8 mouse cellular contexts compared by ENCODE assay signal in genomic region chr3:58413671-58414070, GRCm38 (mm10). TPM values are rescaled to one million over a fixed set of nuclear protein-coding genes. Genes with fewer than 3 reads are reported as not detected.
A peak's percentile ranks its signal among the peaks of the same experiment; 100 is the strongest.
DNase-seq lines count a peak whose midpoint lies in the region; ATAC-seq and TF ChIP-seq lines count a peak whose summit lies in the region.
"Had no signal": no experiment of that assay in that cellular context is flagged by ENCODE, and none has a peak within 500 bp of the region (broad histone marks: within the 10 kb centered on the region; RNA-seq: fewer than 3 reads in every experiment).

No protein-coding gene starts in this region.

- no peak overlapping the region for H3K9ac ChIP-seq in embryonic facial prominence, embryonic 15.5 days
- H3K9ac ChIP-seq in limb, embryonic 11.5 days (ENCODE audit: low read length) = peak overlapping the region; percentile 92
- H3K9ac ChIP-seq in stomach, embryonic 15.5 days = no peak overlapping the region

- H3K27me3 ChIP-seq in spleen, adult 2 months (ENCODE audit: control insufficient read depth, insufficient read depth, low read length) = no peaks in the 10 kb centered on the region
- H3K27me3 ChIP-seq in embryonic facial prominence, embryonic 15.5 days = no peaks in the 10 kb centered on the region
- no peaks in the 10 kb centered on the region for H3K27me3 ChIP-seq in limb, embryonic 11.5 days (ENCODE audit: control insufficient read depth, insufficient read depth, low read length)
- H3K27me3 ChIP-seq in stomach, embryonic 15.5 days (replicated peaks) = no peaks in the 10 kb centered on the region

- no peak for DNase-seq in spleen, adult 2 months (ENCODE audit: low read depth in 1 of 2, low spot score in 2 of 2)
- no peak for DNase-seq in spleen, postnatal 36 days (ENCODE audit: low spot score in 2 of 2)
- no peak for DNase-seq in limb, embryonic 11.5 days (ENCODE audit: low spot score)
- DNase-seq in right cerebral cortex, adult 18-20 months = no peak
- no peak for DNase-seq in ovary, postnatal 14 days (ENCODE audit: low spot score)
- DNase-seq: kidney, adult 8-10 months had no signal

- H3K36me3 ChIP-seq in spleen, adult 2 months (ENCODE audit: control insufficient read depth, insufficient read depth, low read length) = no peaks in the 10 kb centered on the region
- no peaks in the 10 kb centered on the region for H3K36me3 ChIP-seq in embryonic facial prominence, embryonic 15.5 days
- no peaks in the 10 kb centered on the region; the same call in 1 of the 2 replicates for H3K36me3 ChIP-seq in limb, embryonic 11.5 days (ENCODE audit: control insufficient read depth, insufficient read depth, low read length)
- no peaks in the 10 kb centered on the region for H3K36me3 ChIP-seq in stomach, embryonic 15.5 days

- ATAC-seq in embryonic facial prominence, embryonic 15.5 days (ENCODE audit: insufficient number of reproducible peaks, low FRiP score, low TSS enrichment, low read depth) = no peak
- no peak for ATAC-seq in limb, embryonic 11.5 days (ENCODE audit: insufficient number of reproducible peaks, low FRiP score, low TSS enrichment, low read depth)
- ATAC-seq in stomach, embryonic 15.5 days (ENCODE audit: insufficient read depth, low FRiP score, low read depth) = no peak

- peak overlapping the region; percentile 91 for H3K4me2 ChIP-seq in embryonic facial prominence, embryonic 15.5 days (replicated peaks)
- peak overlapping the region; percentile 98 for H3K4me2 ChIP-seq in limb, embryonic 11.5 days (ENCODE audit: low read depth, severe bottlenecking)
- peak overlapping the region; percentile 50 for H3K4me2 ChIP-seq in stomach, embryonic 15.5 days

- H3K9me3 ChIP-seq in embryonic facial prominence, embryonic 15.5 days (replicated peaks) = no peaks in the 10 kb centered on the region
- no peaks in the 10 kb centered on the region for H3K9me3 ChIP-seq in limb, embryonic 11.5 days (ENCODE audit: control insufficient read depth, low read length)
- no peaks in the 10 kb centered on the region for H3K9me3 ChIP-seq in stomach, embryonic 15.5 days

- H3K4me3 ChIP-seq in spleen, adult 2 months (ENCODE audit: extremely low read depth, insufficient read depth, insufficient read length) = peak overlapping the region; percentile 71; the same call in 1 of the 2 replicates
- H3K4me3 ChIP-seq in embryonic facial prominence, embryonic 15.5 days (replicated peaks) = peak overlapping the region; percentile 96
- peak overlapping the region; percentile 93 for H3K4me3 ChIP-seq in limb, embryonic 11.5 days (ENCODE audit: low read depth, low read length)
- peak overlapping the region; percentile 86 for H3K4me3 ChIP-seq in stomach, embryonic 15.5 days (replicated peaks)

- no peak for TF ChIP-seq CTCF in spleen, adult 2 months (IDR thresholded peaks at IDR 0.05; ENCODE audit: extremely low read depth, insufficient read depth, insufficient read length, insufficient replicate concordance)

- H3K27ac ChIP-seq in spleen, adult 2 months (ENCODE audit: insufficient read depth, low read length) = no peak overlapping the region
- peak overlapping the region; percentile 100 for H3K27ac ChIP-seq in embryonic facial prominence, embryonic 15.5 days (replicated peaks)
- no peak overlapping the region for H3K27ac ChIP-seq in limb, embryonic 11.5 days (replicated peaks; ENCODE audit: low read depth, low read length)
- peak overlapping the region; percentile 98 for H3K27ac ChIP-seq in stomach, embryonic 15.5 days

- 25% methylated on average over 5 of the region's 5 CpGs for WGBS in spleen, adult 2 months
- WGBS in embryonic facial prominence, embryonic 15.5 days = 34% methylated on average over 5 of the region's 5 CpGs
- 53% methylated on average over 5 of the region's 5 CpGs for WGBS in limb, embryonic 11.5 days
- 34% methylated on average over 5 of the region's 5 CpGs for WGBS in stomach, embryonic 15.5 days

- no peak for TF ChIP-seq POLR2A in spleen, adult 2 months (IDR thresholded peaks at IDR 0.05; ENCODE audit: low read depth, low read length)

- H3K4me1 ChIP-seq in spleen, adult 2 months (ENCODE audit: control insufficient read depth, insufficient read depth, insufficient read length) = peaks cover 4% of the 10 kb centered on the region; the same call in 1 of the 2 replicates
- peaks cover 5% of the 10 kb centered on the region; the same call in 1 of the 2 replicates for H3K4me1 ChIP-seq in embryonic facial prominence, embryonic 15.5 days
- H3K4me1 ChIP-seq in limb, embryonic 11.5 days (ENCODE audit: control insufficient read depth, insufficient read depth, low read length) = no peaks in the 10 kb centered on the region
- H3K4me1 ChIP-seq in stomach, embryonic 15.5 days = no peaks in the 10 kb centered on the region

RNA-seq across cellular contexts. Expression of gene Tsc22d2, which starts 0.8 kb away (rescaled TPM):
- 12.3 and 21.3 TPM in 2 replicates for polyA plus RNA-seq in spleen, adult 2 months (2012; rRNA removed)
- polyA plus RNA-seq in embryonic facial prominence, embryonic 15.5 days (2015; fragmentation: Nextera tagmentation; extraction: Ambion mirVana) = 11.1 and 12.7 TPM in 2 replicates
- polyA plus RNA-seq in limb, embryonic 11.5 days (2014; fragmentation: Nextera tagmentation; extraction: Ambion mirVana) = 12.0 and 14.3 TPM in 2 replicates
- 10.5 and 11.0 TPM in 2 replicates for polyA plus RNA-seq in stomach, embryonic 15.5 days (2015; fragmentation: Nextera tagmentation; extraction: Ambion mirVana)

Comparison
In these comparisons a context has a peak if more than half of its experiments do, and no peak if none do; other contexts are left out.
1. H3K27ac ChIP-seq: peak in embryonic facial prominence, embryonic 15.5 days (single experiment) and stomach, embryonic 15.5 days (single experiment); none in spleen, adult 2 months (single experiment) and limb, embryonic 11.5 days (single experiment).
2. Peak in every context shown above with its lines, with median percentiles within 50 percentile points of each other: H3K4me3 ChIP-seq and H3K4me2 ChIP-seq.